Mouse (Mus musculus): ENCODE measurements around the gene Fzd10.

The Fzd10 gene

GRCm38 (mm10) chr5:128601036-128602019 is 684 bp downstream of the Fzd10 start:
- 1% methylated on average over 87 of the region's 87 CpGs for WGBS

GRCm38 (mm10) chr5:128603693-128604092 is 3.0 kb downstream of the Fzd10 start:
- 100% methylated on average over 1 of the region's 1 CpGs for WGBS

GRCm38 (mm10) chr5:128606596-128606995 is 6.0 kb downstream of the Fzd10 start:
- WGBS: 39% methylated on average over 14 of the region's 14 CpGs

GRCm38 (mm10) chr5:128609091-128609490 is 8.4 kb downstream of the Fzd10 start:
- WGBS: 95% methylated on average over 7 of the region's 7 CpGs

- WGBS: 26% methylated on average over 9 of the region's 9 CpGs
These were observed 17.0 kb downstream of the Fzd10 start for GRCm38 (mm10) chr5:128617621-128618020.

GRCm38 (mm10) chr5:128619987-128620386 is 19.3 kb downstream of the Fzd10 start:
- whole genome bisulfite sequencing: 47% methylated on average over 8 of the region's 8 CpGs

- WGBS: 16% methylated on average over 9 of the region's 9 CpGs
These were observed 19.8 kb downstream of the Fzd10 start for GRCm38 (mm10) chr5:128620408-128620807.

GRCm38 (mm10) chr5:128627763-128628162 is 27.1 kb downstream of the Fzd10 start:
- WGBS: 77% methylated on average over 5 of the region's 5 CpGs

- WGBS: 83% methylated on average over 9 of the region's 9 CpGs
These were observed 36.0 kb downstream of the Fzd10 start for GRCm38 (mm10) chr5:128636648-128637047.

GRCm38 (mm10) chr5:128637071-128638015 is 36.7 kb downstream of the Fzd10 start:
- 81% methylated on average over 26 of the region's 26 CpGs for WGBS

- WGBS: 47% methylated on average over 9 of the region's 9 CpGs
These were observed 38.1 kb downstream of the Fzd10 start for GRCm38 (mm10) chr5:128638716-128639115.

GRCm38 (mm10) chr5:128643065-128643464 is 42.4 kb downstream of the Fzd10 start:
- WGBS: 68% methylated on average over 4 of the region's 4 CpGs

- 84% methylated on average over 8 of the region's 8 CpGs for WGBS
These were observed 45.1 kb downstream of the Fzd10 start for GRCm38 (mm10) chr5:128645720-128646119.

- WGBS: 94% methylated on average over 5 of the region's 5 CpGs
These were observed 45.6 kb downstream of the Fzd10 start for GRCm38 (mm10) chr5:128646286-128646685.

GRCm38 (mm10) chr5:128647221-128647730 is 46.6 kb downstream of the Fzd10 start:
- 68% methylated on average over 10 of the region's 10 CpGs for WGBS

GRCm38 (mm10) chr5:128649336-128649897 is 48.8 kb downstream of the Fzd10 start:
- 89% methylated on average over 11 of the region's 11 CpGs for whole genome bisulfite sequencing
